Mouse (Mus musculus): Measurements from ENCODE around the gene Foxm1. TPM values are rescaled to one million over a fixed set of nuclear protein-coding genes. Genes with fewer than 3 reads are reported as not detected.
A peak's percentile ranks its signal among the peaks of the same experiment; 100 is the strongest.

The Foxm1 gene
- polyA plus RNA-seq, 1 experiment from 2014 or later = 5.7 TPM

GRCm38 (mm10) chr6:128398996-128399395, 36.2 kb downstream of the Foxm1 start, which contains the start of gene Nrip2:
Gene Nrip2, plus strand, starts transcription at chr6:128399296.
- no peaks in the 10 kb centered on the region for H3K9me3 ChIP-seq (ENCODE audit: low read length)
- H3K27me3 ChIP-seq (ENCODE audit: insufficient read depth, low read length) = no peaks in the 10 kb centered on the region
- no peak within 1 kb of the TSS for H3K9ac ChIP-seq (replicated peaks)
- DNase-seq (no peak), ATAC-seq (no peak)
- TF ChIP-seq EP300 (IDR thresholded peaks at IDR 0.05; ENCODE audit: low read depth) = no peak
- no peak for TF ChIP-seq CTCF (IDR thresholded peaks at IDR 0.05; ENCODE audit: low read depth)
- H3K4me1 ChIP-seq (ENCODE audit: insufficient read depth) = no peaks in the 10 kb centered on the region
- H3K4me2 ChIP-seq (ENCODE audit: low read depth, low read length) = peak within 1 kb of the TSS; percentile 51
- peak within 1 kb of the TSS; percentile 5 for H3K4me3 ChIP-seq (ENCODE audit: low read depth, low read length)
- H3K36me3 ChIP-seq (replicated peaks; ENCODE audit: insufficient read depth, low read length) = no peaks in the 10 kb centered on the region
- H3K27ac ChIP-seq (ENCODE audit: low read depth) = 0 out of 2 replicates have a peak within 1 kb of the TSS, but pooled peaks have one; percentile 51
- WGBS (ENCODE audit: insufficient replicate concordance) = 74% methylated on average over 3 of the region's 3 CpGs

- WGBS (ENCODE audit: insufficient replicate concordance) = 47% methylated on average over 14 of the region's 21 CpGs
- Histone ChIP-seq H3K27me3 (ENCODE audit: insufficient read depth, low read length) (no peaks in the 10 kb centered on the region), H3K36me3 (replicated peaks; ENCODE audit: insufficient read depth, low read length) (no peaks in the 10 kb centered on the region), H3K9me3 (ENCODE audit: low read length) (no peaks in the 10 kb centered on the region), H3K9ac (replicated peaks) (no peak overlapping the region), H3K4me1 (ENCODE audit: insufficient read depth) (no peaks in the 10 kb centered on the region), H3K27ac (ENCODE audit: low read depth) (no peak overlapping the region), H3K4me3 (ENCODE audit: low read depth, low read length) (peak overlapping the region; percentile 5), H3K4me2 (ENCODE audit: low read depth, low read length) (peak overlapping the region; percentile 51)
- DNase-seq (peak; percentile 23), ATAC-seq (0 out of 2 replicates have a peak, but pooled peaks have one; percentile 16)
- TF ChIP-seq EP300 (IDR thresholded peaks at IDR 0.05; ENCODE audit: low read depth) (no peak), CTCF (IDR thresholded peaks at IDR 0.05; ENCODE audit: low read depth) (no peak)
Measured at GRCm38 (mm10) chr6:128399421-128400185, 36.8 kb downstream of the Foxm1 start.

DNA sequence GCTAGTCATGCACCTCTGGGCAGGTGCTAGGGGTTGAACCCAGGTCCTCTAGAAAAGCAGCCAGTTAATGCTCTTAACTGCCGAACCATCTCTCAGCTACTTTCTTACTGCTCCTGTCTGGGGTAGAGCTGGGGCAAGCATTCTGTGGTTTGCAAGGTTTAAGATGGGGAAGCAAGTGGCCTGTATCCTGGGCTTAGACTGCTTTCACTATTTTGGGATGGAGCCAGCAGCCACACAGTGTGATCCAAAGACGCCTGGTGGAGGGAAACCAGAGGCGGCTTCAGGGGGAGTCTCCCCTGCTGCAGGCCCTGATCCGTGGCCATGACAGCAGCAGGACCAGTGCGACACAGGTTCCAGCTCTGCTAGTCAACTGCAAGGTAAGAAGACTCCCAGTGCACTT, 41.9 kb downstream of the Foxm1 start:
- H3K27me3 ChIP-seq (ENCODE audit: insufficient read depth, low read length) = no peaks in the 10 kb centered on the region
- H3K9me3 ChIP-seq (ENCODE audit: low read length) = no peaks in the 10 kb centered on the region
- WGBS (ENCODE audit: insufficient replicate concordance) = 60% methylated on average over 5 of the region's 5 CpGs
- H3K27ac ChIP-seq (ENCODE audit: low read depth) = no peak overlapping the region
- TF ChIP-seq CTCF (IDR thresholded peaks at IDR 0.05; ENCODE audit: low read depth) (no peak), EP300 (IDR thresholded peaks at IDR 0.05; ENCODE audit: low read depth) (no peak)
- H3K4me3 ChIP-seq (ENCODE audit: low read depth, low read length) = no peak overlapping the region
- no peak for DNase-seq
- no peak overlapping the region for H3K4me2 ChIP-seq (ENCODE audit: low read depth, low read length)
- no peak for ATAC-seq
- H3K36me3 ChIP-seq (replicated peaks; ENCODE audit: insufficient read depth, low read length) = no peaks in the 10 kb centered on the region
- no peaks in the 10 kb centered on the region for H3K4me1 ChIP-seq (ENCODE audit: insufficient read depth)
- H3K9ac ChIP-seq (replicated peaks) = no peak overlapping the region

DNA sequence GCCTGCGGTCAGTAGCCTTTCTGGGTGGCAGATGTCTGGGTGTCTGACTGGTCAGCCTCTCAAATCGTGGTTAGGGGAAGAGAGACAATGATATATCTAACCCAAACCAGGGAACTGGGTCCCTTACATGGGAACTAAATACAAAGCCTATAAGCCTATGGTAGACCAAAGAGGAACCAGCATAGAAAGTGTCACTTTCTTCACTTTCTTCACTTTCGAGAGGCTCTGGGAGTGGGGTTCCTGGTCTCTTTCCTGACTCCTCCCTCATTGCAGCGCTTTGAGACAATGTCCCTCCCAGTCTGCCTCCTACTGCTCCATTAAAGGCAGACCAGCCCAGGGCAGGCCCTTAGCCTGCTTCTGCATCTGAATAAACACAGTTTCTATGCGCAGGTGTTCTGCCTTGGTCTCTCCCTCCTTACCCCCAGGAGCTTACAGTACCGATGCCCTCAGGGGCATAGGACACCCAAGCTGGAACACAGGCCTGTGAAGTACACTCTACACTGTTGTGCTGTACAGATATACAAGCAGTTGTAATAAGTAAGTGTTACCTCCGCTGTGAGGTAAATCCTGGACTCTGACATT, 45.9 kb downstream of the Foxm1 start:
- Histone ChIP-seq H3K36me3 (replicated peaks; ENCODE audit: insufficient read depth, low read length) (peaks cover 23% of the 10 kb centered on the region), H3K9ac (replicated peaks) (no peak overlapping the region), H3K4me2 (ENCODE audit: low read depth, low read length) (no peak overlapping the region), H3K27me3 (ENCODE audit: insufficient read depth, low read length) (no peaks in the 10 kb centered on the region), H3K27ac (ENCODE audit: low read depth) (no peak overlapping the region), H3K4me1 (ENCODE audit: insufficient read depth) (no peaks in the 10 kb centered on the region), H3K9me3 (ENCODE audit: low read length) (no peaks in the 10 kb centered on the region), H3K4me3 (ENCODE audit: low read depth, low read length) (no peak overlapping the region)
- no peak for TF ChIP-seq CTCF (IDR thresholded peaks at IDR 0.05; ENCODE audit: low read depth)
- no peak for TF ChIP-seq EP300 (IDR thresholded peaks at IDR 0.05; ENCODE audit: low read depth)
- DNase-seq (no peak), ATAC-seq (0 out of 2 replicates have a peak, but pooled peaks have one; percentile 13)
- 74% methylated on average over 7 of the region's 7 CpGs for WGBS (ENCODE audit: insufficient replicate concordance)

DNA sequence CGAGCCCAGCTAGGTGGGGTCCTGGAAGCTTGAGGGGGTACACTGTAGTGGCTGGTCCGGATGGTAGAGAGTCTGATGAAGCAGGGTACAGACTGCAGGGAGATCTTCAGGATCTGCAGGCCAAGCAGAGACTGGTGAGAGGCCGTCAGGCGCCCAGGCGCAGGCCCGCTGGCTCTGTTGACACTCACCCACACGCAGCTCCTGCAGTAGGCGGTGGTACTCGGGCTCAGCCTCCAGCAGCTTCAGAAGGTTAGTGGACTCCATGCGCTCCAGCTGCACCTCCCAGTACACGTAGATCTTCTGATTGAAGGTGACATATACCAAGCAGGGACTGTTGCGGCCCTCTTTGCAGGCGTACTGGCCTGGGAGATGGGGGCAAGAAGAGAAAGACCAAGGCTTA, 47.5 kb downstream of the Foxm1 start:
- Histone ChIP-seq H3K27me3 (ENCODE audit: insufficient read depth, low read length) (no peaks in the 10 kb centered on the region), H3K9ac (replicated peaks) (no peak overlapping the region), H3K4me2 (ENCODE audit: low read depth, low read length) (no peak overlapping the region), H3K4me1 (ENCODE audit: insufficient read depth) (no peaks in the 10 kb centered on the region), H3K36me3 (replicated peaks; ENCODE audit: insufficient read depth, low read length) (peaks cover 23% of the 10 kb centered on the region), H3K9me3 (ENCODE audit: low read length) (no peaks in the 10 kb centered on the region), H3K27ac (ENCODE audit: low read depth) (no peak overlapping the region), H3K4me3 (ENCODE audit: low read depth, low read length) (no peak overlapping the region)
- ATAC-seq (no peak), DNase-seq (no peak)
- 86% methylated on average over 13 of the region's 13 CpGs for WGBS (ENCODE audit: insufficient replicate concordance)
- TF ChIP-seq CTCF (IDR thresholded peaks at IDR 0.05; ENCODE audit: low read depth) (no peak), EP300 (IDR thresholded peaks at IDR 0.05; ENCODE audit: low read depth) (no peak)

DNA sequence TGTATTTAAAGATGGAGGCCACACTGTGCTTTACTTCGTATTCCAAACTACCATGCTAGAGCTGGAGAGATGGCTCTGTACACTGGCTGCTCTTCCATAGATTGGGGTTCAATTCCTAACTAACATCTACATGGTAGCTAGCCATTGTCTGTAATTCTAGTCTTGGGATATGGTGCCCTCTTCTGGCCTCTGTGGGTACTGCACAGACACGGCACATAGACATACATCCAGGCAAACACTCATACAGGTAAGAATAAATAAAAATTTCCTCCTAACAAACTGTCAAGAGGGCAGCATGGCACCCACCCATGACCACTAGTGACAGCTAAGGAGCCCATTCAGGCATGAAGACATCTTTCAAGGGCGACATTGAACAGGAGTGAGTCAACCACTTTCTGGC, 48.3 kb downstream of the Foxm1 start:
- WGBS (ENCODE audit: insufficient replicate concordance) = 14% methylated on average over 3 of the region's 3 CpGs
- Histone ChIP-seq H3K9me3 (ENCODE audit: low read length) (no peaks in the 10 kb centered on the region), H3K36me3 (replicated peaks; ENCODE audit: insufficient read depth, low read length) (peaks cover 23% of the 10 kb centered on the region), H3K9ac (replicated peaks) (no peak overlapping the region), H3K27me3 (ENCODE audit: insufficient read depth, low read length) (no peaks in the 10 kb centered on the region), H3K4me3 (ENCODE audit: low read depth, low read length) (no peak overlapping the region), H3K4me1 (ENCODE audit: insufficient read depth) (no peaks in the 10 kb centered on the region), H3K27ac (ENCODE audit: low read depth) (no peak overlapping the region), H3K4me2 (ENCODE audit: low read depth, low read length) (no peak overlapping the region)
- no peak for TF ChIP-seq EP300 (IDR thresholded peaks at IDR 0.05; ENCODE audit: low read depth)
- peak; percentile 96 for TF ChIP-seq CTCF (IDR thresholded peaks at IDR 0.05; ENCODE audit: low read depth)
- DNase-seq = peak; percentile 84
- ATAC-seq = peak; percentile 48; the same call in 1 of the 2 replicates

Measured in liver, postnatal 0 days (tissue).